Mouse (Mus musculus) G1E (cell line): ENCODE measurements around the gene Abi2.

Experiments used
- CTCF ChIP-seq: IDR thresholded peaks from 2 replicates; pipeline ENCODE4 v1.5.1; 2012; ENCODE audit warnings: low read depth, low read length, inconsistent platforms, mixed read lengths
- GATA1 ChIP-seq: IDR thresholded peaks from 2 replicates; pipeline ENCODE4 v1.6.1; 2012; ENCODE audit warnings: borderline replicate concordance, low read length, inconsistent platforms, mixed read lengths
- GATA2 ChIP-seq: IDR thresholded peaks from 2 replicates; pipeline ENCODE4 v1.6.1; 2012; ENCODE audit warnings: low read depth, low read length, inconsistent platforms, borderline replicate concordance
- POLR2AphosphoS5 ChIP-seq: IDR thresholded peaks from 2 replicates; pipeline ENCODE4 v1.6.1; 2012; ENCODE audit warnings: low read depth, low read length, inconsistent platforms; ENCODE audit not compliant: insufficient replicate concordance
- TAL1 ChIP-seq: conservative IDR thresholded peaks from 2 replicates; pipeline ENCODE4 v1.6.1; 2012; ENCODE audit warnings: low read depth, low read length, inconsistent platforms, mixed read lengths

GRCm38 (mm10) chr1:60416724-60417123 is 7.3 kb downstream of the Abi2 start:
- no peak for TF ChIP-seq CTCF
- TF ChIP-seq GATA2, result no peak
- no peak for TF ChIP-seq GATA1
- no peak for TF ChIP-seq TAL1
- TF ChIP-seq POLR2AphosphoS5, result no peak
